Mouse (Mus musculus): ENCODE data around the gene Wfdc13.

- TF ChIP-seq POLR2A (IDR thresholded peaks at IDR 0.05; ENCODE audit: borderline replicate concordance, extremely low read depth, insufficient read depth, insufficient read length, poor library complexity, severe bottlenecking) = no peak
- no peak for TF ChIP-seq CTCF (IDR thresholded peaks at IDR 0.05; ENCODE audit: borderline replicate concordance, extremely low read depth, insufficient read depth, insufficient read length)
These were observed 16.1 kb downstream of the Wfdc13 start for GRCm38 (mm10) chr2:164700959-164701358.

All from brain, embryonic 14.5 days (tissue).